ENCODE assay signal across 9 mouse cellular contexts in genomic region chr5:100109543-100110282, GRCm38 (mm10). TPM values are rescaled to one million over a fixed set of nuclear protein-coding genes. Genes with fewer than 3 reads are reported as not detected.
DNase-seq lines count a peak whose midpoint lies in the region; ATAC-seq lines count a peak whose summit lies in the region.
"Had no signal": no experiment of that assay in that cellular context is flagged by ENCODE, and none has a peak within 500 bp of the region (broad histone marks: within the 10 kb centered on the region; RNA-seq: fewer than 3 reads in every experiment).

No protein-coding gene starts in this region.

- no peaks in the 10 kb centered on the region; the same call in 1 of the 2 replicates for H3K4me1 ChIP-seq in hindbrain, embryonic 14.5 days (replicated peaks; ENCODE audit: control insufficient read depth, insufficient read depth, low read length)
- no peaks in the 10 kb centered on the region for H3K4me1 ChIP-seq in hindbrain, embryonic 11.5 days (replicated peaks; ENCODE audit: control insufficient read depth, insufficient read depth, low read length)
- H3K4me1 ChIP-seq in kidney, embryonic 16.5 days (ENCODE audit: insufficient read depth, low read length): peaks cover 21% of the 10 kb centered on the region
- H3K4me1 ChIP-seq: liver, embryonic 13.5 days had no signal

- no peak for ATAC-seq in hindbrain, embryonic 14.5 days (ENCODE audit: low FRiP score)
- ATAC-seq in hindbrain, embryonic 11.5 days (ENCODE audit: low FRiP score): no peak
- peak; percentile 64; the same call in 1 of the 2 replicates for ATAC-seq in kidney, embryonic 16.5 days (ENCODE audit: low FRiP score, low TSS enrichment)
- ATAC-seq in inflammation-experienced regulatory T-cells, adult 6 months: no peak

- no peaks in the 10 kb centered on the region for H3K36me3 ChIP-seq in hindbrain, embryonic 14.5 days (replicated peaks; ENCODE audit: control insufficient read depth, insufficient read depth)
- no peaks in the 10 kb centered on the region for H3K36me3 ChIP-seq in hindbrain, embryonic 11.5 days (ENCODE audit: control insufficient read depth, insufficient read depth, low read length)
- H3K36me3 ChIP-seq in kidney, embryonic 16.5 days (ENCODE audit: insufficient read depth, low read length): no peaks in the 10 kb centered on the region
- H3K36me3 ChIP-seq: liver, embryonic 13.5 days had no signal

- DNase-seq in hindbrain, embryonic 14.5 days (ENCODE audit: low spot score): peak; percentile 39
- DNase-seq in hindbrain, embryonic 11.5 days (ENCODE audit: low spot score): no peak
- DNase-seq in 3T3-L1 (ENCODE audit: low read depth, low spot score): peak; percentile 82
- DNase-seq in adrenal gland, postnatal 14 days: peak; percentile 72
- no peak for DNase-seq in ovary, postnatal 10 days (ENCODE audit: low spot score)
- no peak for DNase-seq in spleen, postnatal 10 days (ENCODE audit: low spot score in 2 of 2)
- DNase-seq: liver, embryonic 13.5 days had no signal

- no peak overlapping the region for H3K9ac ChIP-seq in hindbrain, embryonic 14.5 days
- no peak overlapping the region for H3K9ac ChIP-seq in hindbrain, embryonic 11.5 days (ENCODE audit: low read depth, low read length)
- no peak overlapping the region for H3K9ac ChIP-seq in kidney, embryonic 16.5 days (replicated peaks; ENCODE audit: low read length)
- H3K9ac ChIP-seq: liver, embryonic 13.5 days had no signal

- H3K9me3 ChIP-seq in hindbrain, embryonic 14.5 days (ENCODE audit: control insufficient read depth, low read length): no peaks in the 10 kb centered on the region
- H3K9me3 ChIP-seq in hindbrain, embryonic 11.5 days (ENCODE audit: control insufficient read depth, low read length): no peaks in the 10 kb centered on the region
- no peaks in the 10 kb centered on the region for H3K9me3 ChIP-seq in kidney, embryonic 16.5 days (ENCODE audit: low read length)
- H3K9me3 ChIP-seq: liver, embryonic 13.5 days had no signal

- no peak overlapping the region for H3K4me2 ChIP-seq in hindbrain, embryonic 14.5 days (replicated peaks)
- no peak overlapping the region for H3K4me2 ChIP-seq in hindbrain, embryonic 11.5 days (replicated peaks; ENCODE audit: low read depth, low read length)
- no peak overlapping the region for H3K4me2 ChIP-seq in kidney, embryonic 16.5 days (replicated peaks; ENCODE audit: low read depth, low read length)
- H3K4me2 ChIP-seq: liver, embryonic 13.5 days had no signal

- H3K27me3 ChIP-seq in hindbrain, embryonic 14.5 days (ENCODE audit: control insufficient read depth, insufficient read depth, low read length): no peaks in the 10 kb centered on the region
- no peaks in the 10 kb centered on the region for H3K27me3 ChIP-seq in hindbrain, embryonic 11.5 days (ENCODE audit: control insufficient read depth, insufficient read depth, low read length)
- H3K27me3 ChIP-seq in kidney, embryonic 16.5 days (ENCODE audit: insufficient read depth, low read length): no peaks in the 10 kb centered on the region
- H3K27me3 ChIP-seq: liver, embryonic 13.5 days had no signal

- WGBS in hindbrain, embryonic 14.5 days: 38% methylated on average over 7 of the region's 7 CpGs
- WGBS in hindbrain, embryonic 11.5 days: 58% methylated on average over 7 of the region's 7 CpGs
- WGBS in kidney, embryonic 16.5 days: 29% methylated on average over 7 of the region's 7 CpGs

- H3K27ac ChIP-seq in hindbrain, embryonic 14.5 days: peak overlapping the region; percentile 34; the same call in 1 of the 2 replicates
- H3K27ac ChIP-seq in hindbrain, embryonic 11.5 days (ENCODE audit: low read depth, low read length): no peak overlapping the region
- 0 out of 2 replicates have a peak overlapping the region, but pooled peaks have one; percentile 4 for H3K27ac ChIP-seq in kidney, embryonic 16.5 days (ENCODE audit: low read length)
- H3K27ac ChIP-seq: liver, embryonic 13.5 days had no signal

- H3K4me3 ChIP-seq in hindbrain, embryonic 14.5 days (replicated peaks; ENCODE audit: low read length): no peak overlapping the region
- H3K4me3 ChIP-seq in hindbrain, embryonic 11.5 days (ENCODE audit: low read depth, low read length): no peak overlapping the region
- H3K4me3 ChIP-seq in kidney, embryonic 16.5 days (ENCODE audit: low read length): no peak overlapping the region
- H3K4me3 ChIP-seq: liver, embryonic 13.5 days had no signal

RNA-seq across cellular contexts. Expression of gene Tmem150c, which starts 49.9 kb away (rescaled TPM):
- polyA plus RNA-seq in hindbrain, embryonic 14.5 days (2014; fragmentation: Nextera tagmentation; extraction: Ambion mirVana): 24.2 and 26.8 TPM in 2 replicates
- 3.1 and 3.6 TPM in 2 replicates for polyA plus RNA-seq in hindbrain, embryonic 11.5 days (2014; fragmentation: Nextera tagmentation; extraction: Ambion mirVana)
- 13.9 and 15.0 TPM in 2 replicates for total RNA-seq in adrenal gland, postnatal 14 days (2021)
- polyA plus RNA-seq in kidney, embryonic 16.5 days (2015; fragmentation: Nextera tagmentation; extraction: Ambion mirVana): 18.0 and 20.6 TPM in 2 replicates
- polyA plus RNA-seq in inflammation-experienced regulatory T-cells, adult 6 months (2017; shearing (Covaris generic)): not detected

Comparison
In these comparisons a context has a peak if more than half of its experiments do, and no peak if none do; other contexts are left out.
1. DNase-seq: peak in hindbrain, embryonic 14.5 days (single experiment), 3T3-L1 (single experiment) and adrenal gland, postnatal 14 days (single experiment); none in hindbrain, embryonic 11.5 days (single experiment), ovary, postnatal 10 days (single experiment) and spleen, postnatal 10 days (0 of 2).